Mouse (Mus musculus): ENCODE data around the gene Clk1.
A peak's percentile ranks its signal among the peaks of the same experiment; 100 is the strongest.

Gene Clk1

DNA sequence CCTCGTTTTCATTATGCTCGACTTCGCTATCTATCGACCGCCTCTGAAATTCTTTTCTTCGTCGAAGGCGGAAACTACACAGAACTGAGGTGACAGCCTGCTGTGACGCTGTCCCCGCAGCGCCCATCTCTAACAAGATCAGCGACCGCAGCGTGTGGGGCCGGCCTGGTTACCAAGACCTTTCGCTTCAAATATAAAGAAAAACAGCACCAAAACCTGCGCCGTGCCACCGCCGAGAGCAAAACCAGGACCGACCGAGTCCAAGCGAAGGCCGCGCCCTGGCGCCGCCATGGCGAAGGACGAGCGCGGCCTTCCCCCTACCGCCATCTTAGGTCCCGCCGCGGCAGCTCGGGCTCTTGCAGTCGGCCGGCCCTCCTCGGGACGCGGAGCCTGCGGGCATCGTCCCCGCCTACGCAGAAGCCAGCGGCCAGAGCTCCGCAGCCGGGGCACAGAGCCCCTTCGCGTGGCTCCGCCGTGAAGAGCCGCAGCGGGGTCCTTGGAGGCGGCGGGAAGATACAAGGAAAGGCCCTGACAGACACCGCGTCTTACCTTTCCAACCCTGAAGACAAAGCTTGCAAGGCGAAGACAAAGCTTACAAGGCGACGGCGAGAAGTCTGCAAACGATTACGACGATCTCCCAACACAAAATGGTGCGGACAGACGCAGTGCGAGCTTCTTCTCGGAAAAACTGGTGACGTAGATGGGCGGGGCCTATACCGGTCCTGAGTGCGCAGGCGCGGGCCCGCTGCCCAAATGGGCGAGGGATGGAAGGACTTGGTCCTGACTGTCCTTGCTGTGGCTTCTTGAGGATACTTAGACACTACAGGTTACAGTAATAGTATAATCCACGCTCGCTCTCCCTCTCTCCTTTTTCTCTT, at the start of gene Clk1:
Clk1 (minus strand) TSS at position 696 of the 878 bp plus-strand sequence.
- peak; percentile 96 to 99 for DNase-seq

DNA sequence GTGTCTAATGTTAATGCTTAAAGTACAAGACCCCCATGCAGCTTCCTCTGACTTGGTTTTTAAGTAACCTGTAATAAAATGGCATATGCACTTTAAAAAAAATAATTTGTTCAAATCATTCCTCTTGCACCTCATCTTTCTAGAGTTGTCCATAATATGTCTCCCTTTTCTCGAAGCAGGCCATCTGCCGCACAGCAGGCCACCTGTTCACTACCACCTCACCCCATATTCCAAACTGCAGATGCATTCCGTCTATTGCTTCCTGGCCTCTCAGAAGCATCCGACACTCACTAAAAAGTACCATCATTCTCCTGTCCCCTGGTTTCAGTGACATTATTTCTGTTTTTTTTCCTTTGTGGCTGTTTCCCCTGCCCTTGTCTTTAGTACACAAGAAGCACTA, 41.7 kb upstream of the Clk1 start:
- peak; percentile 47 to 51 for DNase-seq

DNA sequence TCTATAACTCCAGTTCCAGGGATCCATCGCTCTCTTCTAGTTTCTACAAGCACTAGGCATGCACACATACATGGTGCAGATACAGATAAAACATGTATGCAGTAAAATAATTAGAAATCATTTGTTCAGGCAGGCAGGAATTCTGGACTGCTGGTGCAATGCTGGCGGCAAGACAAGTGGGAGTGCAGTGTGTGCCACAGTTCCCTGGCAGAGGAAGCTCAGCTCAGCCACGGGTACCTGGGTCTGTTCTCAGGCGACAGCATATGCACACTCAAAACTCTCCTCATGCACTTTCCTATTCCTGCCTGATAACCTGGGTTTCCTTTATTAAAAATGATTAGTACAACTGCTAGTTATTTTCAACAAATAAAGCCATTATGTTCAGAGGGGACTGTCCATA, 41.2 kb upstream of the Clk1 start:
- peak; percentile 58 to 68 for DNase-seq

- no peak for DNase-seq
Measured at GRCm38 (mm10) chr1:58463935-58464334, 40.1 kb upstream of the Clk1 start.

DNA sequence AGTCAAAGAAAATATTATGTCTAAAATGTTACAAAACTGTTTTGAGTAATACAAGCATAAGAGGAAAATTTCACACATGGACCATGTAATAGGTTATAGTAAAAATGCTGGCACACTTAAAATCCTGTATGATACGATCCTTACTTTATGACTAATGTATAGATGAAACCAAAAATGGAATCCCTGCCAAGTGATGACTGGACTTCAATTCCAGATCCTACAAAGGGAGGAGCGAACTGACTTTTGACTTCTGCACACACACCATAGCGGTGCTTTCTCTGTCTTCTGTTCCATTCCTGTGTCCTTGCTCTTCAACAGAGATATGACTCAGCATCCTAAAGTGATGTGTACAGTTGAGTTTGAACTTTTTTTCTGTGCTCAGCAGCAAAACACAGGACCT, 36.7 kb upstream of the Clk1 start:
- no peak for DNase-seq

DNA sequence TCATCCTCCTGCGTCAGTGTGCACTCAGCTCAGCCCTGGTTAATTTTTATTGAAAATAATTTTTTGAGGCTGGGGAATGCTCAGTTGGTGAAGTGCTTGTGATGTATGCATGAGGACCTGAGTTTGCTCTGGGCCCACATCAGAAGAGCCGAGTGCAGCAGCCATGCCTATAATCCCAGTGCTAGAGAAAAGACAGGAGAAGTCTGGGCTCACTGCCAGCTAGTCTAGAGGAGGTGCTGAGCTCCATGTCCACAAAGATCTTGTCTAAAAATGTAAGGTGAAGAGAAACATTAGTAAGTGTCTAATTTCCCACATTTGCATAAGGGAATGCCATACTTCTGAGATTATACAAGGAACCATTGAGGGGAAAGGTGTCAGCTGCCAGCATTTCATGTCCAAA, 35.0 kb upstream of the Clk1 start:
- peak; percentile 34 to 43 for DNase-seq

DNA sequence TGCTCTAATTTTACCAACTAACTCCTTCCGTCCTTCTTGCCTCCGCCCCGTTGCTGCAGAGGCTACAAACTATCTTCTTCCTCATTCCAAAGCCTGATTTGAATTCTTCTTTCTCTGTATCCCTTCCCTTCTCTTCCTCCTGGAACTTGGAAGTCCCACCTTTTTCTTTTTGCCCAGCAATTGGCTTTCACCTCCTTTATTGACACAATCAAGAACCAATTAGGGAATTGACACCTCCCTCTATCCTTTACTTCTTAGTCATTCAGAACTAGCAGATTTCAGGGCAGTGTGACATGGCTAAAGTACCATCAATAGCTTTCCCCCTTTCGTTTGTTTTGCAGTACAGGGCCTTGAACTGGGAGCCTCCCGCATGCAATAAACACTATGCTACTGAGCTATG, 34.3 kb upstream of the Clk1 start:
- DNase-seq: no peak

DNA sequence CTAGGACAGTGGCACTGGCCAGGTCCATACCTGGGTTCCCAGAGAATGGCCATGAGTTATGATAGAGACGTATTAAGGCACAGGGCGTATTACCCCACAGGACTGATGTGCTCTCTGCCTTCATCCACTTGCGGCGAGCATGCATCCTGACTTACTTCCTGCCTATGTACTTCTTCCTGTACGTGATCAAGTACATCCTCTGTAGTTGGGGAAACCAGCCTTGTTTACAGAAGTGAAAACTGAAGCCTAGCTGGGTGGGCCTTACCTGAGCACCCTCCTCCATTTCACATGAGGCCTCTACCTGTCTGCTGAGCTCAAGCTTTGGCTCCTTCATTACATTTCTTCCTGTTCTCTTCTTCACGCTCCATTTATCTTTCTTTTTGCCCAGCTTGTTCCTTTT, 30.4 kb upstream of the Clk1 start:
- no peak for DNase-seq

DNA sequence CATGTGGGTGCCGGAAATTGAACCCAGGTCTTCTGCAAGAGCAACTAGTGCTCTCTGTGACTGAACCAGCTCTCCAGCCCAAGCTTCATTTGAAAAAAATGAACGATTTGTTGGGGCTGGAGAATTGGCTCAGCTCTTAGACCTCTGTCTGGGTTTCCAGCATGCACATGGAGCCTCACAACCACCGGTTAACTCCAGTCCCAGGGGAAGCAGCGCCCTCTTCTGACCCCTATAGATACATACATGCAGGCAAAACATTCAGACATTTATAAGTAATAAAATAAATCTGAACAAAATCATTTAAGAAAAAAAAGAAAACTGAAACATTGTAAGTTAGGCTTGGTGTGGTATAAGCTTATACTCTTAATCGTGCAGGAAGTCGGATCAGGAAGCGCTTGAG, 24.5 kb upstream of the Clk1 start:
- DNase-seq: no peak

DNA sequence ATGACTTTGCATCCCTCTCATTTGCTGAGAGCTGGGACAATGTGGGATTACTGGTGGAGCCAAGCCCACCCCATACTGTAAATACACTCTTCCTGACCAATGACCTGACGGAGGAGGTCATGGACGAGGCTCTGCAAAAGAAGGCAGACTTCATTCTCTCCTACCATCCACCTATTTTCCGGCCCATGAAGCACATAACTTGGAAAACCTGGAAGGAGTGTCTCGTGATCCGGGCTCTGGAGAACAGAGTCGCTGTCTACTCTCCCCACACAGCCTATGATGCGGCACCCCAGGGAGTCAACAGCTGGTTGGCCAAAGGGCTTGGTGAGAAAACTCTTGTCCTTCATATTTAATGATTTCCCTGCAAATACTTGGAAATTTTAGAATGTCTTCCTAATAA, 23.9 kb upstream of the Clk1 start:
- DNase-seq: no peak

- no peak for DNase-seq
Measured at GRCm38 (mm10) chr1:58445861-58446260, 22.0 kb upstream of the Clk1 start.

DNA sequence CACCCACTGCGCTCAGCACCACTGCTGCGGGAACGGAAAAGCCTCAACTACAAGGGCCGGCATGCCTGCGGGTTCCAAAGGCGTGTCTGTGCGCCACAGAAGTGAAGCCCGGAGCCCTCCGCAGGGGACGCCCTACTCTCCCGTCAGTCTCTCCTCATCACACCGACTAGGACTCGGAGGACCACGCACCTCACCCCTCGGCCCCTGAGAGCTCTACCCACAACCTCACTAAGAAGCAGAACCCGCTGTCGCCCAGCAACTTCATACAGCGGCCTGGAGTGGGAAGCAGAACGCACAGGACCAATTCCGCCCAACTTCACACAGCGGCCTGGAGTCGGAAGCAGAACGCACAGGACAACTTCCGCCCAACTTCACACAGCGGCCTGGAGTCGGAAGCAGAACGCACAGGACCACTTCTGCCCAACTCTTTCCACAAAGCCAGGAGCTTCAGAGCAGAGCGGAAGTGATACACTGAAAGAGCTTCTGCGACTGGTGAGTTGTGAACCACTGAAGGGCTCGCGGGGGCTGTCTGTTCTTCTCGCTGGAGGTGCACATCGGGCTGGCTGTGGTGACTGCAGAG, 21.4 kb upstream of the Clk1 start, which contains the start of the genes Nif3l1 and Ppil3:
Nif3l1 (plus strand) TSS at position 9 of the 580 bp plus-strand sequence.
Ppil3 (minus strand) TSS at position 344 of the 580 bp plus-strand sequence.
- peak; percentile 74 for DNase-seq

DNA sequence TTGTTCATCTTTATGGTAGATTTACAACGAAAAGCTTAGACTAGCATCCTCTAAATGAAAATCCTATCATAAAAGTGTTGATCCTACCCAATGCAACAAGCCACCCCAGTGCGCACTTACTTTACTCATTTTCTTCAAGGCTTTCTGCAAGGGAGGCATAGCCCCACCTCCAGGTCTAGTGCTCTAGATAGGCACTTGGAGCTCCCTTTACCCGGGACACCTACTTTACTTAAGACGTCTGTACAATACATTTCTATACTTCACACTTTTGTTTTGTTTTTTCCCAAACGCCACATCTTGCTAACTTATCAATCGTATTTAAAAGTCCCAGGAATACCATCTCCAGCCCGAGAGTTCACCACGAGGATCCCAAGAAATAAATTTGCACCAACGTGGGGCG, 20.8 kb upstream of the Clk1 start:
- no peak for DNase-seq

DNA sequence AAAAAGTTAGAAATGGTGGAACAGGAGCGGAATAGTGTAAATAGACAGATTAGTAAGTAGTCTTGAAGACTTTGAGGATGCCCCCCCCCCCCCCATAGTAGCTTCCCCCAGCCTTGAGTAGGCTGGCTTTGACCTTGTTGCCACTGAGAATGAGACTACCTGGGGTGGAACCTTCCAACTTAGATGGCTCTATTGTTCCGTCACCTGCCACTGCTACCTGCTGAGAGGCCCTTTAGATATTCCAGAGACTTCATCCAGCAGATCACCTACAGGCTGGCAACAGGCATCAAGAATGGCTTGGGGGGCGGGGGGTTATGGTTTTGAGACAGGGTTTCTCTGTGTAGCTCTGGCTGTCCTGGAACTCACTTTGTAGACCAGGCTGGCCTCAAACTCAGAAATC, 685 bp upstream of the Clk1 start:
- DNase-seq: no peak

GRCm38 (mm10) chr1:58422879-58423278, 987 bp downstream of the Clk1 start:
- DNase-seq: peak; percentile 20

DNA sequence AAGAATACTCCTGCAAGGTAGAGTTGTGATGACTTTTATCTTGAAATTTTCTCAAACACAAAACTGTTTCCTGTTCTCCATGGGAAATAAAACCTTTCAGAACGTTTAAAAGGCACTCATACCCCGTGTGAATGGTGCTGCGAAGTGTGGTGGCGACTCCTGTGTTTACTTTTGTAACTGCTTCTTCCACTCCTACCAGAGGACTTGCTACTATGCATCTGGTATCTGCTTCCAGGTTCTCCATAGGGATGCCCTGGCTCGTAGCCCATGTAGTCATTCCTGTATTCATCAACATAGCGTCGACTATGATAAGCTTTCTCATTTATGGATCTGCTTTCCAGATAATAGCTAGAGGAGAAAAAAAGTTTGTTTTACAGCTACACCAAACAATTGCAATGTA, 2.9 kb downstream of the Clk1 start:
- peak; percentile 68 to 79 for DNase-seq

DNA sequence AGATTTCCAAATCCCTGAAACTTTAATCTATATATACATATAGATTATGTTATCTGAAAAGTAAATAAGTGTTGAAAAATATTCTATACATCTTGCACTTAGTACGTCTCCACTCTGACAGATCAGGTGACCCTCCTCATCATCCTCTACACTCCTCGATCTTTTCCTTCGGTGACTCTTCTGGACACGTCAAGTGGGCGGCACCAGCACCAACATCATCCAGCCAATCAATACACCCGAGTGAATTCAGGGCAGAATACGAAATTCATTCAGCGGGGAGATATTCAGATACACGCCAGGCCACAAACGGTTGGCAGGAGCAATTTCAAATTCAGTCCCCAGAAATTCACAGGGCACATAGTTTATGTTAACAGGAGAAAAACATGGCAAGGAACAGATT, 3.8 kb downstream of the Clk1 start:
- no peak for DNase-seq

DNA sequence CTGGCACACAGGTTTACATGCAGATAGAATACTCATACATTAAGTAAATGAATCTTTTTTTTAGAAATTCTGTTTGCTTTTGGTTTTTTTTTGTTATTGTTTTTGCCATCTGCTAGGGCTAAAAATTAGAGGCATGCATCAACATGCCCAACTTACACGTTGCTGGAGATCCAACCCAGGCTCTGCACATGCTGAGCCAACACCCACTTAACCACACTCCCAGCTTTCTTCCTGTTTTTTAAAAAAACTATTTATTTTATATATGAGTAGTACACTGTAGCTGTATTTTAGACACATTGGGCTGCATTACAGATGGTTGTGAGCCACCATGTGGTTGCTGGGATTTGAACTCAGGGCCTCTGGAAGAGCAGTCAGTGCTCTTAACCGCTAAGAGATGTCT, 7.8 kb downstream of the Clk1 start:
- no peak for DNase-seq

DNA sequence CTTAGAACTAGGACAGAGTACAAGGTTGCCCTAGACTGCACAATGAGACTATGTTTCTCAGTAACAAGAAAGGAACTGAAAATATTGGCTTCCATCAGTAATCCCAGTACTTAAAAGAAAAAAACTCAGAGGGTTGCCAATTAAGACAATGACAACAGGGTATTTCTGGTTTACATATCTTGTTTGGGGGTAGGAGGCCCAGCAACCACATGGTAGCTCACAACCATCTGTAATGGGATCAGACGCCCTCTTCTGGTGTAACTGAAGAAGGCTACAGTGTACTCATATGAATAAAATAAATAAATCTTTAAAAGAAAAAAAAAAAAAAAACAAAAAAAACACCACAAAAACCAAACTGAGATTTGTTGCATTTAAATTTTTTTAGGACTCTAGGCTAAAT, 8.4 kb downstream of the Clk1 start:
- DNase-seq: no peak

DNA sequence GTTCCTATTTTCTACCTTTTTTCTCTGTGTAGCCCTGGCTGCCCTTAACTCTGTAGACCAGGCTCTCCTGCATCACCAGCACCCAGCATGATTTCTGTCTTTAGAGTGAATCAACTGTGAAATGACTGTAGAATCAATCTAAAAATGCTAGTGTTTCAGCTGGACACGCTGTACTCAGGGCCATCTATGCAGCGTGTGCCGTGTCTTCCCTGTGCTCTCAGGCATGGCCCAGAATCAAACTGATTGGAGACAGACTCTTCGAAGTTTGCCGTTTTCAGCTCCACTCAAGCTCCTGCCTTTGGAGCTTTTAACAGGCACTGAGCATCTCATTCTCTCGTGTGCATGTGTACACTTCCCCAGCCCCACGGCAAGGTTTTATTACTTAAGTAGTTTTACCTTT, 13.1 kb downstream of the Clk1 start:
- no peak for DNase-seq

GRCm38 (mm10) chr1:58410198-58410588, 13.7 kb downstream of the Clk1 start:
- DNase-seq: no peak

- no peak for DNase-seq
Measured at GRCm38 (mm10) chr1:58409553-58410197, 14.2 kb downstream of the Clk1 start.

GRCm38 (mm10) chr1:58408141-58408540, 15.7 kb downstream of the Clk1 start:
- no peak for DNase-seq

- DNase-seq: no peak
Measured at GRCm38 (mm10) chr1:58407321-58407720, 16.5 kb downstream of the Clk1 start.

Data from cerebellum, adult 18-20 months (tissue).